Mouse (Mus musculus): ENCODE measurements around the gene Gstp1. TPM values are rescaled to one million over a fixed set of nuclear protein-coding genes. Genes with fewer than 3 reads are reported as not detected.
A peak's percentile ranks its signal among the peaks of the same experiment; 100 is the strongest.

Gene Gstp1
- polyA plus RNA-seq, 1 experiment: 451 TPM

DNA sequence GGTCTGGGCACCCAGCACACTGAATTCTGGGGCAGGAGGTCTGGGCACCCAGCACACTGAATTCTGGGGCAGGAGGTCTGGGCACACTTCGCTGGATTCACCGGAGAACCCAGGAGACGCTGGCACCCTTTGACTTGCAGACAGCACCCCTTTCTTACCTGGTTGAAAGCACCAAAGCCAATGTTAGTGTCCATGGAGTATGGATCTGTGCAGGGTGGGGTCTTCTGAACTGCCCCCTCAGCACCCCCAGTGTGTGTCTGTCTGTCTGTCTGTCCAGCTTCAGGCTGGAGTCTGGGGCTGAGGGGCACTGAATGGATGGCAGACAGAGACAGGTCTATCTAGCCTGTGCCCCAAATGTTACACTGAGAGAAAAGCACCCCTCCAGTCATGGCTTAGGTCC, 46.2 kb downstream of the Gstp1 start:
- peaks cover 8% of the 10 kb centered on the region for H3K4me1 ChIP-seq (ENCODE audit: control insufficient read depth, insufficient read depth, insufficient read length, low read length)
- no peak overlapping the region for H3K27ac ChIP-seq (replicated peaks; ENCODE audit: low read depth, low read length)
- no peak overlapping the region for H3K4me3 ChIP-seq (ENCODE audit: insufficient read depth, low read depth, low read length)

DNA sequence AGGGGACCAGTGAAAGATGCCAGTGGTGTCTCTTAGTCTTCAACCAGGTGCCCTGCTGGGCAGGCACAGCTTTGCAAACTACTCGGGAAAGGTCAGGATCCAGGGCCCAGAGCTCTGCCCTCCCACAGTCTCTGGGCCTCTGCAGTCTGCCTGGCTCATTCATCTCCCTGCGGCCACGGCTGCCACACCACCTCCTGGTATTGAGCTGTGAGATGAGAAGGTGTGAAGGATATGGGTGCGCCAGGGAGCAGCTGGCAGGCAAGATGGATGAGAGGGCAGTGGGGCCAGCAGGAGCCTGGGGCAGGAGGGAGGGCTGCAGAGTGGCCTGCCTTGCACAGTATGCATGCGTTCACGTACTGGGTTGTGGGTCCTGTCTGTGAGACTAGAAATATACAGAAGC, 47.0 kb downstream of the Gstp1 start:
- no peak overlapping the region for H3K4me3 ChIP-seq (ENCODE audit: insufficient read depth, low read depth, low read length)
- H3K27ac ChIP-seq (replicated peaks; ENCODE audit: low read depth, low read length): no peak overlapping the region
- peaks cover 12% of the 10 kb centered on the region for H3K4me1 ChIP-seq (ENCODE audit: control insufficient read depth, insufficient read depth, insufficient read length, low read length)

DNA sequence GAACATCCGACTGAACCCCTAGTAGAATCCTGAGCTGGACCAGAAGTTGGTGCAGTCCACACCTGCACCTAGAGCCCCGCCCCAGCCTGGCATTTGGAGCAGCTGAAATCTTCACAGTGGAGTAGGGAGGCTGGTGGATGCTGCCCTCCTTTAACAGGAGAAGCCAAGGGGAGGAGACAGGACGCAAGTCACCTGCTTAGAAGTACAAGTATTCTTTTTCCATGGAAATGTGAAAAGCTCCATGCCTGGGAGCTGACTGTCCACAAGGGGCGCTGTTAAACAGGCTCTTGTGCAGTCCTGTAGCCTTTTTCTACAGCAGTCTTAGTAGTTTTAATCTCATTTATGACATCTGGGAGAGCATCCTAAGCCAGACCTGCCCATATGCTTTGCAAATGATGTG, 49.0 kb downstream of the Gstp1 start:
- H3K4me1 ChIP-seq (ENCODE audit: control insufficient read depth, insufficient read depth, insufficient read length, low read length): peaks cover 20% of the 10 kb centered on the region
- no peak overlapping the region for H3K4me3 ChIP-seq (ENCODE audit: insufficient read depth, low read depth, low read length)
- no peak overlapping the region for H3K27ac ChIP-seq (replicated peaks; ENCODE audit: low read depth, low read length)

DNA sequence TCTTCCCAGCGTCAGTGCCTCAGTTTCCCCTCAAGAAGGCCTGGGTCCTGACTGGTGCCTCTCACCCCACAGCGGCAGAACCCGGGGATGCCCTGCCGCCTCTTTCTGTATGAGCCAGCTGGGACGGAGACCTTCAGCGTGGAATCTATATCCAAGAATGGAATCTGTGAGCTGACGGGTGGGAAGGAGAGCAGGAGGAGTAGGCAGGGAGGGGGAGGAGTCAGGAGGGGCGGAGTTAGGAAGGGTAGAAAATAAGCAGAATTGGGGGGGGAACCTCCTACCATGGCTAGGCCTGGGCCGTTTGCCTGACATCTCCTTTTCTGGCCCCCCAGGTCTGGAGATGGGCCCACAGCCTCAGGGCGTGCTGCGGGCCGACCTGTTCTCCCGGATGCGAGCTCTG, 49.7 kb downstream of the Gstp1 start:
- Histone ChIP-seq H3K27ac (replicated peaks; ENCODE audit: low read depth, low read length) (no peak overlapping the region), H3K4me3 (ENCODE audit: insufficient read depth, low read depth, low read length) (no peak overlapping the region), H3K4me1 (ENCODE audit: control insufficient read depth, insufficient read depth, insufficient read length, low read length) (peaks cover 20% of the 10 kb centered on the region)

DNA sequence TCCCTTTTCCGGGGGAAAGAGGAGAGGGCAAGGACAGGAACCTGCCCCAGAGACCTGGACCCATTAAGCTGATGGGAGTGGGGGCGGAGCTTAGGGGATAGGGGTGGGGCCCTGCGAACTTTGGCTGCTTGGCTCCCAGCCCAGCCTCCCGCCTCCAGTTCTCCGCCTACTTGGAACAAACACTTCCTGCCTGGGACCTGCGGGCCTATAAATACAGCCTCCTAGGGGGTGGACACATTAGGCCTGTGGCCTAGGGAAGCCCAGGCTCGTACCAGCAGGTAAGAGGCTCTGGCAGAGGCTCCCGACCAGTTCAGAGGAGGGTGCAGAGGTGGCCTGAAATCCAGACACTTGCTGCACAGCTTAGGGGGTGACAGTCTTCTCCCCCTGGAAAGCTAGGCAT, 51.5 kb downstream of the Gstp1 start, which contains the start of gene Acy3:
TSS of gene Acy3 (plus strand) at position 237 of the 400 bp plus-strand sequence.
- Histone ChIP-seq H3K4me3 (ENCODE audit: insufficient read depth, low read depth, low read length) (peak within 1 kb of the TSS; percentile 45), H3K27ac (replicated peaks; ENCODE audit: low read depth, low read length) (peak within 1 kb of the TSS; percentile 83), H3K4me1 (ENCODE audit: control insufficient read depth, insufficient read depth, insufficient read length, low read length) (peaks cover 20% of the 10 kb centered on the region)

Other genes starting within 250 kb of the Gstp1 start
- gene Chka, start 186.2 kb downstream of the Gstp1 start, polyA plus RNA-seq (2012; ENCODE audit: insufficient read depth, insufficient read length, missing spikeins): 6.9 and 11.2 TPM in 2 replicates
- gene Tcirg1, start 130.9 kb downstream of the Gstp1 start, polyA plus RNA-seq (2012; ENCODE audit: insufficient read depth, insufficient read length, missing spikeins): 5.3 and 7.7 TPM in 2 replicates
- gene Ndufs8, start 125.2 kb downstream of the Gstp1 start, polyA plus RNA-seq (2012; ENCODE audit: insufficient read depth, insufficient read length, missing spikeins): 1,010 and 1,143 TPM in 2 replicates
- 1.8 and 2.2 TPM in 2 replicates for gene Aldh3b1, start 108.2 kb downstream of the Gstp1 start, polyA plus RNA-seq (2012; ENCODE audit: insufficient read depth, insufficient read length, missing spikeins)
- gene Unc93b1, start 102.8 kb downstream of the Gstp1 start, polyA plus RNA-seq (2012; ENCODE audit: insufficient read depth, insufficient read length, missing spikeins): 25.3 and 25.4 TPM in 2 replicates
- not detected in 2 replicates for gene Aldh3b3, start 79.3 kb downstream of the Gstp1 start, polyA plus RNA-seq (2012; ENCODE audit: insufficient read depth, insufficient read length, missing spikeins)
- gene Aldh3b2, start 65.7 kb downstream of the Gstp1 start, polyA plus RNA-seq (2012; ENCODE audit: insufficient read depth, insufficient read length, missing spikeins): 6.9 and 13.4 TPM in 2 replicates
- 33.3 and 40.6 TPM in 2 replicates for gene Acy3, start 51.4 kb downstream of the Gstp1 start, polyA plus RNA-seq (2012; ENCODE audit: insufficient read depth, insufficient read length, missing spikeins)
- gene Tbx10, start 45.2 kb downstream of the Gstp1 start, polyA plus RNA-seq (2012; ENCODE audit: insufficient read depth, insufficient read length, missing spikeins): not detected in 2 replicates
- 24.5 and 49.5 TPM in 2 replicates for gene Nudt8, start 37.4 kb downstream of the Gstp1 start, polyA plus RNA-seq (2012; ENCODE audit: insufficient read depth, insufficient read length, missing spikeins)
- not detected in 2 replicates for gene Gm49405, start 37.4 kb downstream of the Gstp1 start, polyA plus RNA-seq (2012; ENCODE audit: insufficient read depth, insufficient read length, missing spikeins)
- 1.1 and 1.8 TPM in 2 replicates for gene Doc2g, start 34.7 kb downstream of the Gstp1 start, polyA plus RNA-seq (2012; ENCODE audit: insufficient read depth, insufficient read length, missing spikeins)
- gene Ndufv1, start 25.2 kb downstream of the Gstp1 start, polyA plus RNA-seq (2012; ENCODE audit: insufficient read depth, insufficient read length, missing spikeins): 1,127 and 1,213 TPM in 2 replicates
- 14.8 and 26.0 TPM in 2 replicates for gene Gstp2, start 8.0 kb upstream of the Gstp1 start, polyA plus RNA-seq (2012; ENCODE audit: insufficient read depth, insufficient read length, missing spikeins)
- gene Gstp3, start 21.6 kb upstream of the Gstp1 start, polyA plus RNA-seq (2012; ENCODE audit: insufficient read depth, insufficient read length, missing spikeins): 2.3 and 4.2 TPM in 2 replicates
- gene Cabp2, start 43.6 kb upstream of the Gstp1 start, polyA plus RNA-seq (2012; ENCODE audit: insufficient read depth, insufficient read length, missing spikeins): not detected in 2 replicates
- gene Cdk2ap2, start 59.2 kb upstream of the Gstp1 start, polyA plus RNA-seq (2012; ENCODE audit: insufficient read depth, insufficient read length, missing spikeins): 78.5 and 101 TPM in 2 replicates
- gene Pitpnm1, start 62.0 kb upstream of the Gstp1 start, polyA plus RNA-seq (2012; ENCODE audit: insufficient read depth, insufficient read length, missing spikeins): 14.8 and 17.2 TPM in 2 replicates
- 62.7 and 65.2 TPM in 2 replicates for gene Aip, start 87.9 kb upstream of the Gstp1 start, polyA plus RNA-seq (2012; ENCODE audit: insufficient read depth, insufficient read length, missing spikeins)
- gene Gpr152, start 101.8 kb upstream of the Gstp1 start, polyA plus RNA-seq (2012; ENCODE audit: insufficient read depth, insufficient read length, missing spikeins): not detected in 2 replicates
- gene Cabp4, start 106.0 kb upstream of the Gstp1 start, polyA plus RNA-seq (2012; ENCODE audit: insufficient read depth, insufficient read length, missing spikeins): not detected in 2 replicates
- gene Coro1b, start 110.6 kb upstream of the Gstp1 start, polyA plus RNA-seq (2012; ENCODE audit: insufficient read depth, insufficient read length, missing spikeins): 103 and 112 TPM in 2 replicates
- 1.3 and 3.3 TPM in 2 replicates for gene Ptprcap, start 115.6 kb upstream of the Gstp1 start, polyA plus RNA-seq (2012; ENCODE audit: insufficient read depth, insufficient read length, missing spikeins)
- 17.2 and 17.7 TPM in 2 replicates for gene Rps6kb2, start 125.4 kb upstream of the Gstp1 start, polyA plus RNA-seq (2012; ENCODE audit: insufficient read depth, insufficient read length, missing spikeins)
- 2.1 and 3.1 TPM in 2 replicates for gene Carns1, start 137.5 kb upstream of the Gstp1 start, polyA plus RNA-seq (2012; ENCODE audit: insufficient read depth, insufficient read length, missing spikeins)
- 0.83 TPM in 1 of 2 replicates, not detected in the other for gene Tbc1d10c, start 153.3 kb upstream of the Gstp1 start, polyA plus RNA-seq (2012; ENCODE audit: insufficient read depth, insufficient read length, missing spikeins)
- 265 and 309 TPM in 2 replicates for gene Ppp1ca, start 154.1 kb upstream of the Gstp1 start, polyA plus RNA-seq (2012; ENCODE audit: insufficient read depth, insufficient read length, missing spikeins)
- 4.4 and 7.6 TPM in 2 replicates for gene Rad9a, start 163.7 kb upstream of the Gstp1 start, polyA plus RNA-seq (2012; ENCODE audit: insufficient read depth, insufficient read length, missing spikeins)
- not detected in 2 replicates for gene Clcf1, start 176.3 kb upstream of the Gstp1 start, polyA plus RNA-seq (2012; ENCODE audit: insufficient read depth, insufficient read length, missing spikeins)
- gene AC109138.7, start 176.4 kb upstream of the Gstp1 start, polyA plus RNA-seq (2012; ENCODE audit: insufficient read depth, insufficient read length, missing spikeins): not detected in 2 replicates
- 63.7 and 81.4 TPM in 2 replicates for gene Pold4, start 193.9 kb upstream of the Gstp1 start, polyA plus RNA-seq (2012; ENCODE audit: insufficient read depth, insufficient read length, missing spikeins)
- gene Ssh3, start 231.2 kb upstream of the Gstp1 start, polyA plus RNA-seq (2012; ENCODE audit: insufficient read depth, insufficient read length, missing spikeins): 3.3 and 4.8 TPM in 2 replicates
- 0.87 TPM in 1 of 2 replicates, not detected in the other for gene Ankrd13d, start 245.2 kb upstream of the Gstp1 start, polyA plus RNA-seq (2012; ENCODE audit: insufficient read depth, insufficient read length, missing spikeins)